Comparison of ENCODE assay signal across 23 mouse cellular contexts in the genomic region with DNA sequence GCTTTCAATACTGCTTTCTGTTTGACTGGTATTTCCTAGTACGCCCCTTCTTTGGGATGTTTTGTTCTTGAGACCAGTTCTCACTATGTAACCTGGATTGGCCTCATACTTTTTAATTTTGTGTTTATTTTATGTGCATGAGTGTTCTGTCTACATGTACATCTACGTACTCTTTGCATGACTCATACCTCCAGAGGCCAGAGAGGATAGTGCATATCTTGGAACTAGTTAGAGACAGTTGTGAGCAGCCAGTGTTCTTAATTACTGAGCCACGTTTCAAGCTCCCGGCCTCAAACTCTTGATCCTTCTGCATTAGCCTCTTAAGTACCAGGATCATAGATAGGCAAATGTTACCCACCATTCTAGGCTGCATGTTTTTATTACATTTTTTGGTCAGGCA. TPM values are rescaled to one million over a fixed set of nuclear protein-coding genes. Genes with fewer than 3 reads are reported as not detected.
DNase-seq lines count a peak whose midpoint lies in the region; ATAC-seq and TF ChIP-seq lines count a peak whose summit lies in the region.
"Had no signal": no experiment of that assay in that cellular context is flagged by ENCODE, and none has a peak within 500 bp of the region (broad histone marks: within the 10 kb centered on the region; RNA-seq: fewer than 3 reads in every experiment).

No protein-coding gene starts in this region.

- no peak overlapping the region for H3K9ac ChIP-seq in intestine, postnatal 0 days (ENCODE audit: low read depth, low read length)
- no peak overlapping the region for H3K9ac ChIP-seq in intestine, embryonic 15.5 days
- H3K9ac ChIP-seq: embryonic facial prominence, embryonic 13.5 days; embryonic facial prominence, embryonic 15.5 days; forebrain, embryonic 12.5 days had no signal

- H3K27ac ChIP-seq in intestine, postnatal 0 days (ENCODE audit: low read depth, low read length), result peak overlapping the region; percentile 46; the same call in 1 of the 2 replicates
- no peak overlapping the region for H3K27ac ChIP-seq in intestine, embryonic 15.5 days
- H3K27ac ChIP-seq: embryonic facial prominence, embryonic 13.5 days; embryonic facial prominence, embryonic 15.5 days; forebrain, embryonic 10.5 days; forebrain, embryonic 12.5 days had no signal

- no peak overlapping the region for H3K4me3 ChIP-seq in intestine, postnatal 0 days (ENCODE audit: low read depth, low read length)
- no peak overlapping the region for H3K4me3 ChIP-seq in intestine, embryonic 15.5 days (replicated peaks)
- H3K4me3 ChIP-seq: embryonic facial prominence, embryonic 13.5 days; embryonic facial prominence, embryonic 15.5 days; erythroblast, embryonic 14.5 days; forebrain, embryonic 10.5 days; forebrain, embryonic 12.5 days had no signal

- WGBS in intestine, postnatal 0 days, result 74% methylated on average over 4 of the region's 4 CpGs
- whole genome bisulfite sequencing in intestine, embryonic 15.5 days, result 87% methylated on average over 4 of the region's 4 CpGs

- no peak for TF ChIP-seq CTCF in intestine, postnatal 0 days (IDR thresholded peaks at IDR 0.05; ENCODE audit: low read depth)

- DNase-seq in 3T3-L1 (ENCODE audit: low read depth, low spot score) (peak; percentile 67), NIH3T3 (ENCODE audit: low read depth) (peak; percentile 70)
- no peak for DNase-seq in B cell, adult 2 months
- DNase-seq: adrenal gland, adult 2 months; adrenal gland, postnatal 10 days; adrenal gland, postnatal 25 days; cerebellum, adult 11 months; cerebellum, adult 18-20 months; cerebellum, adult 8-10 months; cerebellum, adult 9-11 months; cerebellum, postnatal 14 days; cerebellum, postnatal 36 days; embryo, embryonic 11 days had no signal

- H3K4me1 ChIP-seq in intestine, postnatal 0 days (replicated peaks; ENCODE audit: control insufficient read depth, insufficient read depth, low read length), result no peaks in the 10 kb centered on the region
- no peaks in the 10 kb centered on the region for H3K4me1 ChIP-seq in intestine, embryonic 15.5 days (replicated peaks)
- H3K4me1 ChIP-seq: embryonic facial prominence, embryonic 13.5 days; embryonic facial prominence, embryonic 15.5 days; forebrain, embryonic 10.5 days; forebrain, embryonic 12.5 days had no signal

- no peaks in the 10 kb centered on the region for H3K9me3 ChIP-seq in intestine, postnatal 0 days (ENCODE audit: control insufficient read depth)
- H3K9me3 ChIP-seq in intestine, embryonic 15.5 days, result no peaks in the 10 kb centered on the region
- H3K9me3 ChIP-seq: embryonic facial prominence, embryonic 13.5 days; embryonic facial prominence, embryonic 15.5 days; forebrain, embryonic 10.5 days; forebrain, embryonic 12.5 days had no signal

- peak; percentile 44; the same call in 1 of the 2 replicates for ATAC-seq in intestine, postnatal 0 days
- ATAC-seq in intestine, embryonic 15.5 days, result no peak
- ATAC-seq: forebrain, embryonic 14.5 days; forebrain, embryonic 16.5 days; Patski had no signal

- H3K4me2 ChIP-seq in intestine, postnatal 0 days (replicated peaks; ENCODE audit: low read depth), result no peak overlapping the region
- no peak overlapping the region for H3K4me2 ChIP-seq in intestine, embryonic 15.5 days (replicated peaks)
- H3K4me2 ChIP-seq: embryonic facial prominence, embryonic 13.5 days; embryonic facial prominence, embryonic 15.5 days; forebrain, embryonic 12.5 days had no signal

- H3K36me3 ChIP-seq in intestine, postnatal 0 days (ENCODE audit: control insufficient read depth, insufficient read depth), result peaks cover 9% of the 10 kb centered on the region; the same call in 1 of the 2 replicates
- H3K36me3 ChIP-seq in intestine, embryonic 15.5 days, result no peaks in the 10 kb centered on the region; the same call in 1 of the 2 replicates

- H3K27me3 ChIP-seq in intestine, postnatal 0 days (replicated peaks; ENCODE audit: control insufficient read depth, insufficient read depth, low read length), result no peaks in the 10 kb centered on the region
- H3K27me3 ChIP-seq in intestine, embryonic 15.5 days (replicated peaks), result no peaks in the 10 kb centered on the region
- H3K27me3 ChIP-seq: embryonic facial prominence, embryonic 13.5 days; embryonic facial prominence, embryonic 15.5 days; forebrain, embryonic 12.5 days; Patski had no signal

RNA-seq across cellular contexts. Expression of gene Nipa2, which starts 23.9 kb away (rescaled TPM):
- 124 and 142 TPM in 2 replicates for polyA plus RNA-seq in intestine, postnatal 0 days (2015; fragmentation: Nextera tagmentation; extraction: Ambion mirVana)
- 56.6 and 63.9 TPM in 2 replicates for polyA plus RNA-seq in intestine, embryonic 15.5 days (2015; fragmentation: Nextera tagmentation; extraction: Ambion mirVana)

Comparison
In these comparisons a context has a peak if more than half of its experiments do, and no peak if none do; other contexts are left out.
1. DNase-seq: peak in 3T3-L1 (single experiment) and NIH3T3 (single experiment); none in B cell, adult 2 months (0 of 2).